Mouse (Mus musculus) heart, embryonic 12.5 days (tissue): Measurements from ENCODE around the gene Actr1a. TPM values are rescaled to one million over a fixed set of nuclear protein-coding genes. Genes with fewer than 3 reads are reported as not detected.

Experiments
- ATAC-seq: fragments of 200-750 bp; cut with Nextera tagmentation; 2 replicates; pipeline ENCODE4 v1.8.0; 2017; ENCODE audit warnings: moderate TSS enrichment, moderate library complexity; ENCODE audit not compliant: insufficient number of reproducible peaks, low FRiP score
- H3K27ac ChIP-seq: fragments of 300-500 bp; sonication (generic); 2 replicates; pipeline ENCODE4 v1.5.1; 2016; ENCODE audit warnings: mild to moderate bottlenecking, moderate library complexity; ENCODE audit not compliant: poor library complexity, severe bottlenecking
- H3K27me3 ChIP-seq: fragments of 300-500 bp; sonication (generic); replicated peaks from 2 replicates; pipeline ENCODE4 v1.6.1; 2016; ENCODE audit warnings: mild to moderate bottlenecking, moderate library complexity
- H3K36me3 ChIP-seq: fragments of 300-500 bp; sonication (generic); 2 replicates; pipeline ENCODE4 v1.6.1; 2016; ENCODE audit warnings: mild to moderate bottlenecking, moderate library complexity
- H3K4me1 ChIP-seq: fragments of 300-500 bp; sonication (generic); replicated peaks from 2 replicates; pipeline ENCODE4 v1.6.1; 2016; ENCODE audit warnings: mild to moderate bottlenecking
- H3K4me2 ChIP-seq: fragments of 300-500 bp; sonication (generic); 2 replicates; pipeline ENCODE4 v1.6.1; 2016; ENCODE audit warnings: mild to moderate bottlenecking, moderate library complexity
- H3K4me3 ChIP-seq: fragments of 300-500 bp; sonication (generic); 2 replicates; pipeline ENCODE4 v1.5.1; 2016; ENCODE audit warnings: mild to moderate bottlenecking
- H3K9ac ChIP-seq: fragments of 300-500 bp; sonication (generic); 2 replicates; pipeline ENCODE4 v1.6.1; 2016; ENCODE audit warnings: mild to moderate bottlenecking, moderate library complexity
- H3K9me3 ChIP-seq: fragments of 300-500 bp; sonication (generic); replicated peaks from 2 replicates; pipeline ENCODE4 v1.6.1; 2016; ENCODE audit warnings: mild to moderate bottlenecking, moderate library complexity
- WGBS: fragments of 180-500 bp; shearing (Covaris S2); methylation state at CpG from one replicate; pipeline ENCODE4 v1.1.7; 2016; 5-methylcytosine and 5-hydroxymethylcytosine counted together
- polyA plus RNA-seq: library from polyadenylated mRNA; unstranded; fragments of >200 nt; fragmentation: Nextera tagmentation; extraction: Ambion mirVana; gene quantifications from 2 replicates; pipeline ENCODE4 v1.2.1, GENCODE M21; 2016

Gene Actr1a
- polyA plus RNA-seq, 1 experiment from 2014 or later, result 118 TPM

GRCm38 (mm10) chr19:46350168-46350932 is 45.2 kb downstream of the Actr1a start, which contains the start of gene 2310034G01Rik:
TSS of gene 2310034G01Rik (minus strand) at chr19:46350302.
- H3K27me3 ChIP-seq, result peaks cover 48% of the 10 kb centered on the region

DNA sequence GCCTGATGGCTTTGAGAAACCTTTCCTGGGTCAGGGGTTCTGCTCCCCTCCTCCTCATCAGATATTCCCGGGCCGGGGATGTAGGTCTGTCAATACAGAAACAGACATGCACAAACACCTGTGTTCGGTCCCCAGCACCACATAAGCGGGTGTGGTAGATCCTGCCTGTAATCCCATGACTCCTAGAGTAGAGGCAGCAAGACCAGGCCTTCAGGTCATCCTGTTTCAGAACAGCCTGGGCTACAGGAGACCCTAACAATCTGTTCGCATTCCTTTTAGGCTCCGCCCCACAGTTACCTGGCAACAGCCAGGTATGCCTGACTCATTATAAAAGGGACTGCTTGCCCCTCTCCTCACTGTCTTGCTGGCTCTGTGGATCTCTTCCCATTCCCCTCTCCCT is 46.0 kb downstream of the Actr1a start:
- no peaks in the 10 kb centered on the region for H3K9me3 ChIP-seq
- 0 out of 2 replicates have a peak, but pooled peaks have one; percentile 30 for ATAC-seq

More at GRCm38 (mm10) chr19:46350168-46350932, 45.2 kb downstream of the Actr1a start, which contains the start of gene 2310034G01Rik:
- peak within 1 kb of the TSS; percentile 99 for H3K4me2 ChIP-seq
- no peaks in the 10 kb centered on the region for H3K9me3 ChIP-seq
- ATAC-seq, result no peak
- 53% methylated on average over 10 of the region's 10 CpGs for WGBS
- peak within 1 kb of the TSS; percentile 84 for H3K9ac ChIP-seq
- no peaks in the 10 kb centered on the region for H3K36me3 ChIP-seq
- H3K27ac ChIP-seq, result no peak within 1 kb of the TSS
- H3K4me1 ChIP-seq, result peaks cover 15% of the 10 kb centered on the region
- peak within 1 kb of the TSS; percentile 80 for H3K4me3 ChIP-seq

GRCm38 (mm10) chr19:46348761-46349458 is 46.6 kb downstream of the Actr1a start:
- Histone ChIP-seq H3K36me3 (no peaks in the 10 kb centered on the region), H3K4me1 (peaks cover 15% of the 10 kb centered on the region), H3K4me3 (peak overlapping the region; percentile 80), H3K4me2 (peak overlapping the region; percentile 99), H3K27ac (peak overlapping the region; percentile 15), H3K27me3 (peaks cover 55% of the 10 kb centered on the region), H3K9ac (peak overlapping the region; percentile 84), H3K9me3 (no peaks in the 10 kb centered on the region)
- WGBS, result 1% methylated on average over 78 of the region's 78 CpGs
- peak; percentile 76 for ATAC-seq

More for the DNA sequence above, 46.0 kb downstream of the Actr1a start:
- Histone ChIP-seq H3K27ac (no peak overlapping the region), H3K4me3 (peak overlapping the region; percentile 80), H3K4me1 (peaks cover 15% of the 10 kb centered on the region), H3K27me3 (peaks cover 56% of the 10 kb centered on the region), H3K9ac (peak overlapping the region; percentile 84), H3K36me3 (no peaks in the 10 kb centered on the region), H3K4me2 (peak overlapping the region; percentile 99)
- 19% methylated on average over 6 of the region's 6 CpGs for WGBS

DNA sequence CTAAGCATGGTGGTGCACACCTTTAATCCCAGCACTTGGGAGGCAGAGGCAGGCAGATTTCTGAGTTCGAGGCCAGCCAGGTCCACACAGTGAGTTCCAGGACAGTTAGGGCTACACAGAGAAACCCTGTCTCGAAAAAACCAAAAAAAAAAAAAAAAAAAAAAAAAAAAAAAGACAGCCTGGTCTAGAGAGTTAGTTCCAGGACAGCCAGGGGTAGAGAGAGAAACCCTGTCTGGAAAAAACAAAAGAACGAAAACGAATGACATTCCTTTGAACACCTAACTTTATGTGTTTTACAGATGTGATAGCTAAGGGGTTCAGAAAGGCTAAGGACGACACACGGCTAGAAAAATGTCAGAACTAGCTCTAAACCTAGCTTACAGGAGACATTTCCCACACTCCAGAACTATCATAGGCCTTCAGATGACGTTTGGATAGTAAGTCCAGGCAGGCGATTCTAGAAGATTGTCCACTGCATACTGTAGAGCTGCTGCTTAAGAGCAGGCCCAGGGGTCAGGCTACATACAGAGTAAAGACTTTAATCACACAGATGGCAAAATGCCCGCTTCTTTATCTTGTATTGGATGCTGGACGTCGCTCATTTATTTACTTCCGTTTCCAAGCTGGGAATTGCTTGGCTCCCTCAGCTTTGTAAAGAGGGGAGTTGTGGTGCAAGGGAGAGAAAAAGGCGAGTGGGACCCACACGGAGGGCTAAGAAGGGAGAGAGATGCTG is 47.4 kb downstream of the Actr1a start:
- H3K27ac ChIP-seq, result peak overlapping the region; percentile 15
- H3K4me2 ChIP-seq, result peak overlapping the region; percentile 99
- H3K27me3 ChIP-seq, result peaks cover 55% of the 10 kb centered on the region
- no peak for ATAC-seq
- WGBS, result 30% methylated on average over 14 of the region's 14 CpGs
- H3K9ac ChIP-seq, result peak overlapping the region; percentile 84
- peaks cover 15% of the 10 kb centered on the region for H3K4me1 ChIP-seq
- H3K4me3 ChIP-seq, result peak overlapping the region; percentile 80
- no peaks in the 10 kb centered on the region for H3K9me3 ChIP-seq
- H3K36me3 ChIP-seq, result no peaks in the 10 kb centered on the region

DNA sequence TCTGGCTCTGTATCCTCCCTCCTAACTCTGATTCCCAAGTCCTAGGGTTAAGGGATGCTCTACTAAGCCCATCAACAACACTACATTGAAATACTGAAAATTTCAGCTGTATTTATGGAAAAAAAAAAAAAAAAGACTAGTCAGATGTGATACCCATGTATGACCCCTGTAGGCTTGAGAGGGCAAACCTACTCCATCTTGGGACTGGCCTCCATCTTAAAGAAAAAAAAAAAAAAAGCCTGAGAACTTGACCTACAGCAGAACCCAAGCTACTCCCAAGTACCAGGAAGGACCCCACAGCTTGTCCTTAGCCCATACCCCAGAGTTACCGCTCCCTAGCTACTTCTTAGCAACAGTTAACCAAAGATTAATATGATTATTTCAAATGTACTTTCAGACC is 48.4 kb downstream of the Actr1a start:
- Histone ChIP-seq H3K9ac (no peak overlapping the region), H3K4me1 (peaks cover 15% of the 10 kb centered on the region), H3K27ac (no peak overlapping the region), H3K36me3 (no peaks in the 10 kb centered on the region), H3K4me3 (no peak overlapping the region), H3K27me3 (peaks cover 53% of the 10 kb centered on the region), H3K4me2 (no peak overlapping the region), H3K9me3 (no peaks in the 10 kb centered on the region)
- 87% methylated on average over 1 of the region's 1 CpGs for WGBS
- ATAC-seq, result no peak

DNA sequence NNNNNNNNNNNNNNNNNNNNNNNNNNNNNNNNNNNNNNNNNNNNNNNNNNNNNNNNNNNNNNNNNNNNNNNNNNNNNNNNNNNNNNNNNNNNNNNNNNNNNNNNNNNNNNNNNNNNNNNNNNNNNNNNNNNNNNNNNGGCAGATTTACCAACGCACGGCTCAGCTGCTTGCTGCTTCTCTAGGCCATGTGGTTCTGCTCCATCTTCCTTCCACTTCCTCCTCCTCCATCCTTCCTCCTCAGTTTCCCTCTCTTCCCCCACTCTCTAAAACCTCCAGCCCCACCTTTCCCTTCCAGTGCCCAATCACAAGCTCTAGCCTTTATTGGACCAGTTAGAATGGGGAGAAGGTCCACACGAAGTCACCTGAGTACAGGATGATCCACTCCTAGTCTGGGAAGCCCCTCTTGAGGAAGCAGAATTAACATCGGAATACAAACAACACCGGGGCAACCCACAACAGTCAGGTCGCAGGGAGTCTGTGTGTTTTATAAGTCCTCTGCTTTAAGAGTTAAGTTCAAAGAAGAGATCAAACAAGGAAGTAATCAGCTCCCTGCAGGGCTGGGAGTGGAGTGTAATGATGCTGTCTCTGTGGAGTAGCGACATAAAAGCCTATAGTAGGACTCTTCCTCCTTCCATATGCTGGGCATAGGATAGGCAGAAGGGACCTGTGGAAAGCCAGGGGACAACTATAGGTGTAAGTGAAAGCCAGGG is 50.7 kb downstream of the Actr1a start:
- H3K9me3 ChIP-seq, result no peaks in the 10 kb centered on the region
- H3K9ac ChIP-seq, result no peak overlapping the region
- peaks cover 14% of the 10 kb centered on the region for H3K4me1 ChIP-seq
- H3K36me3 ChIP-seq, result no peaks in the 10 kb centered on the region
- no peak overlapping the region for H3K4me2 ChIP-seq
- peaks cover 39% of the 10 kb centered on the region for H3K27me3 ChIP-seq
- no peak overlapping the region for H3K27ac ChIP-seq
- ATAC-seq, result no peak
- 18% methylated on average over 7 of the region's 7 CpGs for WGBS
- no peak overlapping the region for H3K4me3 ChIP-seq

DNA sequence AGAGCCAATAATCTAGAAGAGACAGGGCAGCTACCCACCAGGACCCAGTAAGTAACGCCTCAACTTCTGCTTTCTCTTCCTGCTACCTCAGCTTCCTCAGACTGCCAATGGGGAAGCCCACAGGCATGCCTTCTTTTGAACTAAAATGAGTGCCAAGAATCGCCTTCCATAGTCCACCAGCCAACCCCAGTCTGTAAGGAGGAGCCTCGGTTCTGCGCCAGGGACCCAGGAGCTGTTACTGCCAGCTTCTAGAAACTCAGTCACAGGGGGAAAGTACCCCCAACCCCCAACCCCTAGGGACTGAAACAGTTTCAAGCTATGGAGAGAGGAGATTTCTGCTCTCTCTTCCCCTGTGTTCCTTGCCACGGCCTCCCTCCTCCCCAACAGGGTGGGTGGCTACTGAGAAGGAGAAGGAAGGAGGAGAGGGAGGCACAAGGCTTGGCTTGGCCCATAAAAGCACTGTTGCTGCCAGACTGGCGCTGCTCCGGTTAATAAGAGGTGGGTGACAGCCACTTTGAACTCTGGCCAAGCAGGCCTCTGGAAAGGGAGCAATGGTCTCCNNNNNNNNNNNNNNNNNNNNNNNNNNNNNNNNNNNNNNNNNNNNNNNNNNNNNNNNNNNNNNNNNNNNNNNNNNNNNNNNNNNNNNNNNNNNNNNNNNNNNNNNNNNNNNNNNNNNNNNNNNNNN is 56.1 kb downstream of the Actr1a start:
- Histone ChIP-seq H3K4me2 (peak overlapping the region; percentile 55), H3K27me3 (peaks cover 12% of the 10 kb centered on the region; the same call in 1 of the 2 replicates), H3K9ac (no peak overlapping the region), H3K4me3 (no peak overlapping the region), H3K27ac (no peak overlapping the region), H3K36me3 (no peaks in the 10 kb centered on the region), H3K9me3 (no peaks in the 10 kb centered on the region), H3K4me1 (peaks cover 7% of the 10 kb centered on the region)
- ATAC-seq, result no peak
- WGBS, result 71% methylated on average over 7 of the region's 7 CpGs

DNA sequence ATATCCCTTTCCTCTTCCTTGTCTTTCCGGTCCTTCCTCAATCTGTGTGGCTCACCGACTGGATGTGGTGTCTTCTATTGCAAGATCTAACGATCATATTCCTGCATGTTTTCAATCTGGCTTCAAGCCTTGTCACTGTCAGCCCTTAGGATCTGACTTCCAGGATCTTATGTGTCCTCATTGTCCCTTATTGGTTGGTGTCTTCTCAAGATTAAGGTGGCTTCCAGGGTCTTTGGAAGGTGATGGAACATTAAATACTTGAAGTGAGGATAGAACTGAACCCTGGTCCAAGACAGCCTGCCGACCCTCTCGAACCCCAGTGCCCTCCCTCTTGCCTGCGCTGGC is 56.6 kb downstream of the Actr1a start:
- peak overlapping the region; percentile 55 for H3K4me2 ChIP-seq
- no peaks in the 10 kb centered on the region for H3K36me3 ChIP-seq
- no peak overlapping the region for H3K9ac ChIP-seq
- peak overlapping the region; percentile 74 for H3K4me3 ChIP-seq
- peaks cover 10% of the 10 kb centered on the region; the same call in 1 of the 2 replicates for H3K27me3 ChIP-seq
- no peak overlapping the region for H3K27ac ChIP-seq
- ATAC-seq, result no peak
- no peaks in the 10 kb centered on the region for H3K9me3 ChIP-seq
- 53% methylated on average over 6 of the region's 6 CpGs for WGBS
- peaks cover 7% of the 10 kb centered on the region for H3K4me1 ChIP-seq

DNA sequence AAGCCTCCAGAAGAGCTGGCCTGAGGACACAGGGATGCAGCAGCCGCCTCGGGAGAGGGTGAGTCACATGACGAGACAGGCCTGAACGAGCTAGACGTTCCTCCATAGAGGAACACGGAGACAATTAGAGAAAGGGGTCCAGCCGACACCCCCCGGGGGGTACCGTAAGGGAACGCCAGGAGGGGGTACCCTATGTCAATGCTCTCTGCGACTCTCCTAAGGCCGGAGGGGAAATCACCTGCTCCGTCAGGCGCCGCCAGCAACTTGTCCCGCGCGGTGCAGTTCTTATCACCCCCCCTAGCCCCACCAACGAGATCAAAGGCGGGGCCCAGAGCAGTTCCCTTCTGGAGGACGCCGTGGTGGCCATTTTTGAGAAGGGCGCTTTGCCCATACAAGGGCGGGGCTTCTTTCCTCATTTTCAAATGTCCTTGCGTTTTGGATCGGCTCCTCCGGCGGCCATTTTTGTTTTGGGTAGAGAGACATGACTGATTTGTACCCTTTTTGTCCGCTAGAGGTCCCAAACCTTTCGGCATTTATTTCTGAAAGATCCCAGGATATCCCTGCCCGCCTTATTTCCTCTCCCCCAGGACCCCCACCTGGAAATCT is 57.1 kb downstream of the Actr1a start, which contains the start of gene Cuedc2:
Cuedc2 (minus strand) TSS at position 372 of the 606 bp plus-strand sequence.
- under 1% methylated on average over 31 of the region's 31 CpGs for WGBS
- H3K27me3 ChIP-seq, result peaks cover 7% of the 10 kb centered on the region; the same call in 1 of the 2 replicates
- H3K36me3 ChIP-seq, result no peaks in the 10 kb centered on the region
- peak; percentile 91 for ATAC-seq
- H3K4me1 ChIP-seq, result peaks cover 7% of the 10 kb centered on the region
- no peaks in the 10 kb centered on the region for H3K9me3 ChIP-seq
- peak within 1 kb of the TSS; percentile 78 for H3K4me2 ChIP-seq
- H3K4me3 ChIP-seq, result peak within 1 kb of the TSS; percentile 74
- peak within 1 kb of the TSS; percentile 78 for H3K9ac ChIP-seq
- no peak within 1 kb of the TSS for H3K27ac ChIP-seq
